Mouse (Mus musculus): Measurements from ENCODE around the gene Svs4. TPM values are rescaled to one million over a fixed set of nuclear protein-coding genes. Genes with fewer than 3 reads are reported as not detected.
"Not testable (repeated sequence)": the region's sequence is repeated elsewhere in the genome, so short reads cannot be mapped to it uniquely, and the experiment has no call there.

Gene Svs4
- polyA plus RNA-seq (2014; fragmentation: Nextera tagmentation; extraction: Ambion mirVana), result not detected in 2 replicates

DNA sequence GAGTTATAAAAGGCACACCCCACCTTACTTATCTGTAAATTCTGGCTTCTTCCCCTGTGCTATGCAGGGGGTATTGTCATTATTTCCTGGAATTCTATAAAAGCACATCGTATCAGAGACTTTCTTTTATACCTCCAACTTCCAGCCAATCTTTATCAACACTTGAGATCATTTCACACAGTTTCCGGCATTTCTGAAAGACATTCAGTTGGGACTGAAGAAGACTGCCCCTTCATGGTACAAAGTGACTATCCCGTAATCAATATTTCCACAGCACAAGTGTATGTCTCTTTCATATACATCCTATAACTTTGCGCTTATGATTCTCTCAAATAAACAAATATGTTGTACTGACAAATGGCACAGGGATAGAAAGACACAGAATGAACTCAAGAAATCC, at the start of gene Svs4:
TSS of gene Svs4 (minus strand) at position 101 of the 400 bp plus-strand sequence.
- Histone ChIP-seq H3K4me2 (replicated peaks; ENCODE audit: low read depth, low read length) (no peak within 1 kb of the TSS), H3K4me1 (ENCODE audit: control insufficient read depth, insufficient read depth, low read length) (no peaks in the 10 kb centered on the region), H3K27ac (ENCODE audit: low read length) (no peak within 1 kb of the TSS), H3K9ac (replicated peaks; ENCODE audit: low read depth, low read length) (no peak within 1 kb of the TSS), H3K9me3 (ENCODE audit: control insufficient read depth, low read depth, low read length) (no peaks in the 10 kb centered on the region), H3K4me3 (ENCODE audit: low read depth, low read length) (no peak within 1 kb of the TSS), H3K36me3 (ENCODE audit: control insufficient read depth, insufficient read depth, low read length) (no peaks in the 10 kb centered on the region), H3K27me3 (ENCODE audit: control insufficient read depth, insufficient read depth, low read length) (no peaks in the 10 kb centered on the region)
- ATAC-seq (ENCODE audit: insufficient number of reproducible peaks, insufficient read depth, low FRiP score, low read depth), result no peak
- WGBS, result 89% methylated on average over 4 of the region's 4 CpGs

DNA sequence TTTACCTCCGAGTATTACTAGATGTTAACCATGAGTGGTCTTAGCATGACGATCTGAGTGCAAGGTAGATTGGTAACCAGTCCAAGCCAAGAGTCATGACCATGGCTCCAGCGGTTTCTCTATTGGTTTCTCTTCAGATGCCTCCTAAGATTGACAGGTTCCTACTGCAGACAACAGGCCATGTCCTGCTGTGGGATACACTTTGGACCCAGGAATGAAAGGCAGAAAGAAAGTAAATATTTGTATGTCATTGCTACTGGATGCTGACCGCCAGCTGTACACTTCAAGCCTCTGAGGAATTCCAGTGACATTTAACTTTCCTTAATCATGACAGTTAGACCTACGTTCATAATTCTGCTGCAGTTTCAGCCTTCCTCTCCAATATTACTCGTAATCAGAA, 42.7 kb upstream of the Svs4 start:
- Histone ChIP-seq H3K4me1 (ENCODE audit: control insufficient read depth, insufficient read depth, low read length) (no peaks in the 10 kb centered on the region), H3K9me3 (ENCODE audit: control insufficient read depth, low read depth, low read length) (no peaks in the 10 kb centered on the region), H3K36me3 (ENCODE audit: control insufficient read depth, insufficient read depth, low read length) (no peaks in the 10 kb centered on the region), H3K4me2 (replicated peaks; ENCODE audit: low read depth, low read length) (no peak overlapping the region), H3K9ac (replicated peaks; ENCODE audit: low read depth, low read length) (no peak overlapping the region), H3K4me3 (ENCODE audit: low read depth, low read length) (no peak overlapping the region), H3K27me3 (ENCODE audit: control insufficient read depth, insufficient read depth, low read length) (no peaks in the 10 kb centered on the region), H3K27ac (ENCODE audit: low read length) (no peak overlapping the region)
- no peak for ATAC-seq (ENCODE audit: insufficient number of reproducible peaks, insufficient read depth, low FRiP score, low read depth)
- 77% methylated on average over 6 of the region's 6 CpGs for WGBS

DNA sequence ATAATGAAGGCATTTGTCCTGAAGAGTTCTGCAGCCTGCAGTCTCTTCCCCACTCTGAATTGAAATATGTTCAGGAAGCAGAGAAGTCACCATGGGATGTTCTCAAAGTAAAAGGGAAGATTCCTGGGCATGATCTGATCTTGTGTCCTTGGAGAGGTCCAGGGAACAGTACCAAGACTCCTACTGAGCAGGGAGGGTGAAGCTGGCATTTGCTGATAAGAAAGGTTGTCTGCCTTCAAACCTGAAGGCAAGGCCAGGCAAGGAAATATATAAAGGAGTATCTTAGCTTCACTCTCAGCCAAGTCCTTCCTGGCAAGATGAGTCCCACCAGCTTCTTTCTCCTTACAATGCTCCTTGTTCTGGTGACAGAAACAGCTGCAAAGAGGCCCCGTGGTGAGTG, 38.2 kb upstream of the Svs4 start, which contains the start of gene Svs6:
TSS of gene Svs6 (plus strand) at position 301 of the 400 bp plus-strand sequence.
- H3K36me3 ChIP-seq (ENCODE audit: control insufficient read depth, insufficient read depth, low read length); ATAC-seq (ENCODE audit: insufficient number of reproducible peaks, insufficient read depth, low FRiP score, low read depth); H3K27me3 ChIP-seq (ENCODE audit: control insufficient read depth, insufficient read depth, low read length); H3K4me3 ChIP-seq (ENCODE audit: low read depth, low read length); H3K4me1 ChIP-seq (ENCODE audit: control insufficient read depth, insufficient read depth, low read length); H3K9ac ChIP-seq (replicated peaks; ENCODE audit: low read depth, low read length); H3K27ac ChIP-seq (ENCODE audit: low read length); H3K9me3 ChIP-seq (ENCODE audit: control insufficient read depth, low read depth, low read length); H3K4me2 ChIP-seq (replicated peaks; ENCODE audit: low read depth, low read length): not testable (repeated sequence)
- 84% methylated on average over 1 of the region's 1 CpGs for WGBS

DNA sequence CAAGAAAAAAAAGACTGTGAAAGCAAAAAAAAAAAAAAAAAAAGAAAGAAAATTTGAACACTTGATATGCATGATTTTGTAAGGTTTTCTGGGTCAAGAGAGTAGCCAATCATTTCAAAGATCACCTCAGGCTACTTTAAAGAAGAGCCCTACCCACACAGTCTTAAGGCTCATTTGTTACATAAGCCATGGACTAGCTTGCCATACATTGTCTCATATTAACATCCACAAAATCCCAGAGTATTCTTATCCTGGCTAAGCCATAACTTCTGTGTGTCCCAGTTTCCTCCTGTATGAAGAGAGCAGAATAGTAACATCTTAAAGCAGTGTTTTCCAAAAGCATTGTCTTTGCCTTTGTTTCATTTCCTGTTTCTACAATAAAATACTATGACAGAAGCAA, 37.2 kb upstream of the Svs4 start:
- not testable (repeated sequence) for H3K27ac ChIP-seq (ENCODE audit: low read length); H3K4me2 ChIP-seq (replicated peaks; ENCODE audit: low read depth, low read length); H3K4me3 ChIP-seq (ENCODE audit: low read depth, low read length); H3K4me1 ChIP-seq (ENCODE audit: control insufficient read depth, insufficient read depth, low read length); H3K9me3 ChIP-seq (ENCODE audit: control insufficient read depth, low read depth, low read length); H3K27me3 ChIP-seq (ENCODE audit: control insufficient read depth, insufficient read depth, low read length); H3K36me3 ChIP-seq (ENCODE audit: control insufficient read depth, insufficient read depth, low read length); H3K9ac ChIP-seq (replicated peaks; ENCODE audit: low read depth, low read length); ATAC-seq (ENCODE audit: insufficient number of reproducible peaks, insufficient read depth, low FRiP score, low read depth)

DNA sequence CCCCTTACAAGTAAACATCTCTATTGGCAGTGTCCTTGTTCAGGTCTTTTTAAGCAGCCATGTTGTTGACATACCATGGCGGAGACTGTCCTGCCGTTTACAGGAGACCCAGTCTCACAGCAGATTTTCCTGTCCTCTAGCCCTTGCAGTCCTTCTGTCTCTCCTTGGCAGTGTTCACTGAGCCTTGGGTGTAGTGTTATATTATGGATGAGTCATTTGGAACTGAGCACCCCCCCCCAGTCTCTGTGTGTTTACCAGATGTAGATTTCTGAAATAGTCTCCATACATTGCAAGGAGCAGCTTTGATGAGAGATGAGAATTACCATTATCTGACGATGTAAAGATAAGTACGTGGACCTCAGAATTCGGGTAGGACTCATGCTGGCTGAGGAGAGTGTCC, 34.3 kb upstream of the Svs4 start:
- WGBS, result 77% methylated on average over 5 of the region's 5 CpGs
- H3K9ac ChIP-seq (replicated peaks; ENCODE audit: low read depth, low read length), result no peak overlapping the region
- no peak for ATAC-seq (ENCODE audit: insufficient number of reproducible peaks, insufficient read depth, low FRiP score, low read depth)
- no peak overlapping the region for H3K27ac ChIP-seq (ENCODE audit: low read length)
- H3K9me3 ChIP-seq (ENCODE audit: control insufficient read depth, low read depth, low read length), result no peaks in the 10 kb centered on the region
- no peaks in the 10 kb centered on the region for H3K27me3 ChIP-seq (ENCODE audit: control insufficient read depth, insufficient read depth, low read length)
- H3K4me3 ChIP-seq (ENCODE audit: low read depth, low read length), result no peak overlapping the region
- no peaks in the 10 kb centered on the region for H3K36me3 ChIP-seq (ENCODE audit: control insufficient read depth, insufficient read depth, low read length)
- no peak overlapping the region for H3K4me2 ChIP-seq (replicated peaks; ENCODE audit: low read depth, low read length)
- no peaks in the 10 kb centered on the region for H3K4me1 ChIP-seq (ENCODE audit: control insufficient read depth, insufficient read depth, low read length)

DNA sequence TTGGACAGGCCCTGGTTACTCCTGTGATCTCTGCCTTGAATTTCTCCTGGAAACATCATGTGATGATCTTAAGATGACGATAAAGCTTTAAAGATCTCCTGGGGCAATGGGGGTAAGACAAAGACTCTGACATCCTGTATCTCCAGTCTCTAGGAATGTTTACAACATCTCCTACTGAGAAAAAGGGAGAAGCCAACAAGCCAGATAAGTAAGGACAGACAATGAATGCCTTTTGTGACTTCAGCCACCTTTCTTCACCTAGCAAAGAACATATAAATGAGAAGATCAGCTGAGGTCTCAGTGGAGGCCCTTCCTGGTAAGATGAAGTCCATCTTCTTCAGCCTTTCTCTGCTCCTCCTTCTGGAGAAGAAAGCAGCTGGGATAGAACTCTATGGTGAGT, 10.7 kb upstream of the Svs4 start, which contains the start of gene Svs3a:
TSS of gene Svs3a (plus strand) at position 301 of the 400 bp plus-strand sequence.
- not testable (repeated sequence) for H3K4me2 ChIP-seq (replicated peaks; ENCODE audit: low read depth, low read length); ATAC-seq (ENCODE audit: insufficient number of reproducible peaks, insufficient read depth, low FRiP score, low read depth); H3K9ac ChIP-seq (replicated peaks; ENCODE audit: low read depth, low read length); H3K9me3 ChIP-seq (ENCODE audit: control insufficient read depth, low read depth, low read length); H3K27ac ChIP-seq (ENCODE audit: low read length); H3K36me3 ChIP-seq (ENCODE audit: control insufficient read depth, insufficient read depth, low read length); H3K27me3 ChIP-seq (ENCODE audit: control insufficient read depth, insufficient read depth, low read length); H3K4me1 ChIP-seq (ENCODE audit: control insufficient read depth, insufficient read depth, low read length); H3K4me3 ChIP-seq (ENCODE audit: low read depth, low read length)
- WGBS, result 65% methylated on average over 1 of the region's 1 CpGs

DNA sequence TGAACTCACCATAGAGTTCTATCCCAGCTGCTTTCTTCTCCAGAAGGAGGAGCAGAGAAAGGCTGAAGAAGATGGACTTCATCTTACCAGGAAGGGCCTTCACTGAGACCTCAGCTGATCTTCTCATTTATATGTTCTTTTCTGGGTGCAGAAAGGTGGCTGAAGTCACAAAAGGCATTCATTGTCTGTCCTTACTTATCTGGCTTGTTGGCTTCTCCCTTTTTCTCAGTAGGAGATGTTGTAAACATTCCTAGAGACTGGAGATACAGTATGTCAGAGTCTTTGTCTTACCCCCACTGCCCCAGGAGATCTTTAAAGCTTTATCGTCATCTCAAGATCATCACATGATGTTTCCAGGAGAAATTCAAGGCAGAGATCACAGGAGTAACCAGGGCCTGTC, 21.7 kb downstream of the Svs4 start, which contains the start of gene Svs3b:
TSS of gene Svs3b (minus strand) at position 101 of the 400 bp plus-strand sequence.
- not testable (repeated sequence) for H3K4me3 ChIP-seq (ENCODE audit: low read depth, low read length); H3K9ac ChIP-seq (replicated peaks; ENCODE audit: low read depth, low read length); H3K36me3 ChIP-seq (ENCODE audit: control insufficient read depth, insufficient read depth, low read length); ATAC-seq (ENCODE audit: insufficient number of reproducible peaks, insufficient read depth, low FRiP score, low read depth); H3K4me1 ChIP-seq (ENCODE audit: control insufficient read depth, insufficient read depth, low read length); H3K27ac ChIP-seq (ENCODE audit: low read length); H3K4me2 ChIP-seq (replicated peaks; ENCODE audit: low read depth, low read length); H3K27me3 ChIP-seq (ENCODE audit: control insufficient read depth, insufficient read depth, low read length); H3K9me3 ChIP-seq (ENCODE audit: control insufficient read depth, low read depth, low read length)
- WGBS, result 90% methylated on average over 1 of the region's 1 CpGs

DNA sequence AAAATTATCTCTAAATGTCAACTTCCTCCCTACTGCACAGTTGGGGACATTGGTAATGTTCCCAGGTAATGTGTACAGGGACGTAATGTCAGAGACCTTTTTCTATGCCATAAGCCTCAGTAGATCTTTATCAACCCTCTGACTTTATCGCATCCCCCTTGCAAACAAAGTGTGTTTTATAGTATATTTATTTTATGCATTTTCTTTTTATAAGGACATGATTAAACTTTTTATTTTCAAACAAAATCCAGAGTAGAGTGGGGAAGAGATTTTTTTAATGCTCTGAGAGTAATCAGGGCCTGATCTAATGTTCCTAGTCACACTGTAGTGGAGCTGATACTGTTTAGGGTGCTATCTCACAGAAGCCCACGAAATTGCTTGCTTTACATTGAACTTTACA, 39.9 kb downstream of the Svs4 start, which contains the start of gene Svs2:
TSS of gene Svs2 (minus strand) at position 101 of the 400 bp plus-strand sequence.
- no peak for ATAC-seq (ENCODE audit: insufficient number of reproducible peaks, insufficient read depth, low FRiP score, low read depth)
- Histone ChIP-seq H3K4me1 (ENCODE audit: control insufficient read depth, insufficient read depth, low read length) (no peaks in the 10 kb centered on the region), H3K4me2 (replicated peaks; ENCODE audit: low read depth, low read length) (no peak within 1 kb of the TSS), H3K9me3 (ENCODE audit: control insufficient read depth, low read depth, low read length) (no peaks in the 10 kb centered on the region), H3K27ac (ENCODE audit: low read length) (no peak within 1 kb of the TSS), H3K36me3 (ENCODE audit: control insufficient read depth, insufficient read depth, low read length) (no peaks in the 10 kb centered on the region), H3K4me3 (ENCODE audit: low read depth, low read length) (no peak within 1 kb of the TSS), H3K27me3 (ENCODE audit: control insufficient read depth, insufficient read depth, low read length) (no peaks in the 10 kb centered on the region), H3K9ac (replicated peaks; ENCODE audit: low read depth, low read length) (no peak within 1 kb of the TSS)
- 79% methylated on average over 3 of the region's 3 CpGs for WGBS

DNA sequence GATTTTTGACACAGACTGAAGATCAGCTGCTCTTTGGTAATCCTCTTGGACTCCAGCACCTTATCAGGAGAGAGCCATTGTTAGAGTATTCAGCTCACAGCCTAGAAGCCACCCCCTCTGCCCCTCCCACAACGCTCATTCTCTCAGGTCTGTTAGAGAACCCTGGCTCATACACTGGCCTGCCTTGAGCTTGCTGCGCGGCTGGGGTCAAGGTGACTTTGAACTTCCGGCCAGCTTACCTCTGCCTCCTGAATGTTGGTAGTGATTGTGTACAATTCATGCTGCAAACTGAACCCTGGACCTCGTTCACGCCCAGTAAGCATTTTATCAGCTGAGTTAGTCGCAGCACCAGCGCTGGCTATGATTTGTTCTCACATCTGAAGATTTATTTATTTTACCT, 45.6 kb downstream of the Svs4 start:
- Histone ChIP-seq H3K9ac (replicated peaks; ENCODE audit: low read depth, low read length) (no peak overlapping the region), H3K9me3 (ENCODE audit: control insufficient read depth, low read depth, low read length) (no peaks in the 10 kb centered on the region), H3K27me3 (ENCODE audit: control insufficient read depth, insufficient read depth, low read length) (no peaks in the 10 kb centered on the region), H3K27ac (ENCODE audit: low read length) (no peak overlapping the region), H3K4me3 (ENCODE audit: low read depth, low read length) (no peak overlapping the region), H3K4me1 (ENCODE audit: control insufficient read depth, insufficient read depth, low read length) (no peaks in the 10 kb centered on the region), H3K36me3 (ENCODE audit: control insufficient read depth, insufficient read depth, low read length) (no peaks in the 10 kb centered on the region), H3K4me2 (replicated peaks; ENCODE audit: low read depth, low read length) (no peak overlapping the region)
- 76% methylated on average over 8 of the region's 8 CpGs for WGBS
- ATAC-seq (ENCODE audit: insufficient number of reproducible peaks, insufficient read depth, low FRiP score, low read depth), result no peak
